Mouse (Mus musculus) MEL (cell line): ENCODE results near the gene E130114P18Rik. TPM values are rescaled to one million over a fixed set of nuclear protein-coding genes. Genes with fewer than 3 reads are reported as not detected.

ENCODE experiments used
- DNase-seq: peaks from one replicate; pipeline ENCODE4 v3.0.0; 2011; ENCODE audit warnings: low read depth, low spot score
- H3K27ac ChIP-seq: 2 replicates; pipeline ENCODE4 v1.5.1; 2012; ENCODE audit warnings: low read depth, mild to moderate bottlenecking, control low read depth, low read length, moderate library complexity; ENCODE audit not compliant: control insufficient read depth
- H3K27me3 ChIP-seq, 2 experiments: fragments of 150-350 bp in 1 of 2; sonication (generic) in 1 of 2; 2 replicates each; pipeline ENCODE4 v1.6.1; 2012; ENCODE audit warnings: low read length in 2 of 2, mild to moderate bottlenecking in 2 of 2, improper control_type of control experiment in 1 of 2, moderate library complexity in 1 of 2; ENCODE audit not compliant: insufficient read depth in 2 of 2, control insufficient read depth in 1 of 2
- H3K36me3 ChIP-seq, 2 experiments: 2 replicates each; pipeline ENCODE4 v1.6.1; 2012 to 2014; ENCODE audit warnings: low read length in 2 of 2, improper control_type of control experiment in 1 of 2, inconsistent platforms in 1 of 2, mild to moderate bottlenecking in 1 of 2; ENCODE audit not compliant: insufficient read depth in 2 of 2, control insufficient read depth in 1 of 2
- H3K4me1 ChIP-seq, 2 experiments: fragments of 150-350 bp in 1 of 2; sonication (generic) in 1 of 2; 2 replicates each; pipeline ENCODE4 v1.6.1; 2012; ENCODE audit warnings: low read length in 2 of 2, improper control_type of control experiment in 1 of 2, mild to moderate bottlenecking in 1 of 2; ENCODE audit not compliant: insufficient read depth in 2 of 2, control insufficient read depth in 1 of 2
- H3K4me3 ChIP-seq, 2 experiments: fragments of 150-350 bp in 1 of 2; sonication (generic) in 1 of 2; 2 replicates each; pipeline ENCODE4 v1.5.1; 2012; ENCODE audit warnings: low read depth in 2 of 2, low read length in 2 of 2, mild to moderate bottlenecking in 2 of 2, moderate library complexity in 2 of 2, control low read depth in 1 of 2, improper control_type of control experiment in 1 of 2; ENCODE audit not compliant: control insufficient read depth in 1 of 2, insufficient read depth in 1 of 2
- H3K79me2 ChIP-seq: 2 replicates; pipeline ENCODE4 v1.6.1; 2012; ENCODE audit warnings: mild to moderate bottlenecking, low read length, moderate library complexity; ENCODE audit not compliant: control insufficient read depth, poor library complexity, insufficient read depth
- H3K9ac ChIP-seq: 2 replicates; pipeline ENCODE4 v1.6.1; 2012; ENCODE audit warnings: low read depth, mild to moderate bottlenecking, control low read depth, low read length, moderate library complexity; ENCODE audit not compliant: control insufficient read depth, poor library complexity, severe bottlenecking
- H3K9me3 ChIP-seq: fragments of 150-350 bp; sonication (generic); replicated peaks from 2 replicates; pipeline ENCODE4 v1.6.1; 2012; ENCODE audit warnings: mild to moderate bottlenecking, low read length, improper control_type of control experiment, moderate library complexity; ENCODE audit not compliant: insufficient read depth
- E2F4 ChIP-seq: IDR thresholded peaks from 2 replicates; pipeline ENCODE4 v1.6.1; 2011; ENCODE audit warnings: low read depth, low read length, improper control_type of control experiment, borderline replicate concordance
- EP300 ChIP-seq, 2 experiments: IDR thresholded peaks; 2 replicates each; pipeline ENCODE4 v1.6.1; 2011; ENCODE audit warnings: improper control_type of control experiment in 2 of 2, low read length in 2 of 2, low read depth in 1 of 2, mild to moderate bottlenecking in 1 of 2
- GATA1 ChIP-seq: IDR thresholded peaks from 2 replicates; pipeline ENCODE4 v1.6.1; 2011; ENCODE audit warnings: low read depth, low read length, improper control_type of control experiment
- HCFC1 ChIP-seq: IDR thresholded peaks from 2 replicates; pipeline ENCODE4 v1.6.1; 2012; ENCODE audit warnings: low read depth, mild to moderate bottlenecking, inconsistent platforms, low read length, improper control_type of control experiment, moderate library complexity
- KAT2A ChIP-seq: conservative IDR thresholded peaks from 2 replicates; pipeline ENCODE4 v1.6.1; 2012; ENCODE audit warnings: low read depth, low read length, improper control_type of control experiment, inconsistent platforms
- MAX ChIP-seq: IDR thresholded peaks from 2 replicates; pipeline ENCODE4 v1.6.1; 2011; ENCODE audit warnings: low read length, improper control_type of control experiment
- MAZ ChIP-seq: IDR thresholded peaks from 2 replicates; pipeline ENCODE4 v1.6.1; 2012; ENCODE audit warnings: low read depth, mild to moderate bottlenecking, inconsistent platforms, low read length, improper control_type of control experiment
- MXI1 ChIP-seq: IDR thresholded peaks from 2 replicates; pipeline ENCODE4 v1.6.1; 2011; ENCODE audit warnings: mild to moderate bottlenecking, low read depth, low read length, improper control_type of control experiment
- MYB ChIP-seq: IDR thresholded peaks from 2 replicates; pipeline ENCODE4 v1.6.1; 2011; ENCODE audit warnings: mild to moderate bottlenecking, low read depth, low read length, improper control_type of control experiment
- MYC ChIP-seq: IDR thresholded peaks from 2 replicates; pipeline ENCODE4 v1.6.1; 2011; ENCODE audit warnings: low read depth, mild to moderate bottlenecking, low read length, improper control_type of control experiment, moderate library complexity
- NELFE ChIP-seq: IDR thresholded peaks from 2 replicates; pipeline ENCODE4 v1.6.1; 2011; ENCODE audit warnings: low read depth, low read length, improper control_type of control experiment
- POLR2A ChIP-seq, 2 experiments: IDR thresholded peaks; 2 replicates each; pipeline ENCODE4 v1.6.1; 2011 to 2012; ENCODE audit warnings: low read length in 2 of 2, mild to moderate bottlenecking in 2 of 2, control low read depth in 1 of 2, improper control_type of control experiment in 1 of 2, low read depth in 1 of 2, moderate library complexity in 1 of 2; ENCODE audit not compliant: control insufficient read depth in 1 of 2, insufficient read depth in 1 of 2, poor library complexity in 1 of 2
- POLR2AphosphoS5 ChIP-seq: IDR thresholded peaks from 2 replicates; pipeline ENCODE4 v1.6.1; 2012; ENCODE audit warnings: low read depth, borderline replicate concordance, mild to moderate bottlenecking, inconsistent platforms, low read length, moderate library complexity, mixed read lengths
- RCOR1 ChIP-seq: IDR thresholded peaks from 2 replicates; pipeline ENCODE4 v1.6.1; 2012; ENCODE audit warnings: low read depth, mild to moderate bottlenecking, inconsistent platforms, low read length, improper control_type of control experiment
- SIN3A ChIP-seq: IDR thresholded peaks from 2 replicates; pipeline ENCODE4 v1.6.1; 2012; ENCODE audit warnings: low read length, improper control_type of control experiment, inconsistent platforms
- TAL1 ChIP-seq: IDR thresholded peaks from 2 replicates; pipeline ENCODE4 v1.6.1; 2012; ENCODE audit warnings: mild to moderate bottlenecking, inconsistent platforms, low read length, moderate library complexity, mixed read lengths
- TBP ChIP-seq: IDR thresholded peaks from 2 replicates; pipeline ENCODE4 v1.8.0; 2011; ENCODE audit warnings: low read depth, low read length, improper control_type of control experiment
- TCF12 ChIP-seq: IDR thresholded peaks from 2 replicates; pipeline ENCODE4 v1.6.1; 2014; ENCODE audit warnings: low read depth, mild to moderate bottlenecking, inconsistent platforms, low read length, improper control_type of control experiment, moderate library complexity
- USF2 ChIP-seq, 2 experiments: IDR thresholded peaks; 2 replicates each; pipeline ENCODE4 v1.6.1; 2011 to 2012; ENCODE audit warnings: improper control_type of control experiment in 2 of 2, low read length in 2 of 2, borderline replicate concordance in 1 of 2, inconsistent platforms in 1 of 2, low read depth in 1 of 2, mild to moderate bottlenecking in 1 of 2; ENCODE audit not compliant: insufficient read depth in 1 of 2
- ZMIZ1 ChIP-seq: IDR thresholded peaks from 2 replicates; pipeline ENCODE4 v1.6.1; 2012; ENCODE audit warnings: low read depth, mild to moderate bottlenecking, inconsistent platforms, low read length, improper control_type of control experiment, moderate library complexity
- polyA plus RNA-seq, 2 experiments: library from polyadenylated mRNA; stranded (reverse) in 1 of 2; unstranded in 1 of 2; fragments of >175 nt in 1 of 2; fragments of >200 nt in 1 of 2; gene quantifications; 2 replicates each; pipeline versions ENCODE4 v1.2.1 to v1.2.4; 2012; ENCODE audit warnings: low replicate concordance in 2 of 2, low read depth in 1 of 2; ENCODE audit not compliant: insufficient read length in 2 of 2, insufficient read depth in 1 of 2, missing spikeins in 1 of 2
- total RNA-seq: library from RNA; depleted of rRNA; stranded (reverse); fragments of 300-350 nt; gene quantifications from 2 replicates; pipeline ENCODE4 v1.2.3, GENCODE M21; 2012; rRNA removed

Gene E130114P18Rik
- total RNA-seq (not detected in 2 replicates), polyA plus RNA-seq (not detected)

DNA sequence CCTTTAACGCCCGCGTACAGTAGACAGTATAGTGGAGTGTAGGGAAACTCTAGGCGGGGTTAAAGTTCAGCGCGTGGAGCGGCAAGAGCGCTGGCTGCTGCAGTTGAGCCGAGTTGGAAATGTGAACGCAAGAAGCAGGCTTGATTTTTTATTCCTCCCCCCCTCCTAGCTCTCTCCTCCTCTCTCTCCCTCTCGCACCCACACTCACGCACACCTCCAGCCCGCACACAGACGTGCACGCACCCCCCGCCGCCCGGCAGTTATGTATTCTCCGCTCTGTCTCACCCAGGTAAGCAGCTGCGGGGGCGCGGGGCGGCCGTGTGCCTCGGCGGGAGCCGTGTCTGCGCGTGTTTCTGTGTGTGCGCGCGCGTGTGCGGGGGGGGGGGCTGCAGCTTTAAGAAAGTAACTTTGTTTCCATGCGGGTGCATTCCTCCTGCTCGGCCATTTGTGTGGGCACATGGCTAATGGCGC is at the start of gene E130114P18Rik:
E130114P18Rik (minus strand) TSS at position 373 of the 471 bp plus-strand sequence.
- Histone ChIP-seq H3K4me3 (peak within 1 kb of the TSS; percentile 74 to 94), H3K27me3 (no peaks in the 10 kb centered on the region), H3K36me3 (peaks cover 3 to 14% of the 10 kb centered on the region in 2 experiments), H3K79me2 (peaks cover 55% of the 10 kb centered on the region), H3K9ac (peak within 1 kb of the TSS; percentile 92), H3K4me1 (peaks cover 5 to 14% of the 10 kb centered on the region in 2 experiments; a peak in 3 of 4 replicates), H3K9me3 (no peaks in the 10 kb centered on the region), H3K27ac (peak within 1 kb of the TSS; percentile 91)
- TF ChIP-seq ZMIZ1 (0 out of 2 replicates have a peak, but pooled peaks have one; percentile 27), USF2 (IDR thresholded peaks at IDR 0.05; ENCODE audit: borderline replicate concordance in 1 of 2, insufficient read depth in 1 of 2, low read depth in 1 of 2, low read length in 2 of 2) (no peak), MAX (peak; percentile 60; the same call in 1 of the 2 replicates), POLR2A (IDR thresholded peaks at IDR 0.05; ENCODE audit: control insufficient read depth in 1 of 2, insufficient read depth in 1 of 2, low read depth in 1 of 2, low read length in 2 of 2, poor library complexity in 1 of 2) (peak in 1 of 2 experiments; percentile 64; a peak in 2 of 4 replicates), E2F4 (no peak), RCOR1 (no peak), MAZ (peak; percentile 77), SIN3A (peak; percentile 37), HCFC1 (peak; percentile 31; the same call in 1 of the 2 replicates), MXI1 (peak; percentile 80), MYC (peak; percentile 54), NELFE (peak; percentile 44), TBP (peak; percentile 62; the same call in 1 of the 2 replicates)
- DNase-seq = peak; percentile 84

DNA sequence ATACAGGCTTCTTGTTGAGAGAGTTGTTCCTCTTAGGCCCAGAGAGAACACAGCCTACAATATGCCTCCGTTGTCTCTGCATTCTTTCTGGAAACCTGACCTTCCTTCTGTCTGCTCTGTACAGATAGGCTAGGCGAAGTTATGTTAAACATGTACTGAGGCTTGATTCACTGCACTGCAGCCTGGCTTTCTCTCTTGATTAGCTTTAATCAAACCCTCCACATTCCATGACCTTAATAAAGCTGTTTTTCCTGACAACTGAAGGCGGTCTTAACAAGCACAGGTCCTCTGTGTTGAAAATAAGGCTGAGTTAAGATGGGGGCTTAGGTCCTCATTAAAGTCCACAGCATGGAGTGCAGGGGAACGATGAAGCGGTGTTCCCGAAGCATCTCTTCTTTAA is 49.2 kb upstream of the E130114P18Rik start:
- Histone ChIP-seq H3K4me3 (no peak overlapping the region), H3K79me2 (peaks cover 59% of the 10 kb centered on the region), H3K9ac (no peak overlapping the region), H3K4me1 (peaks cover 29 to 36% of the 10 kb centered on the region in 2 experiments), H3K9me3 (no peaks in the 10 kb centered on the region), H3K36me3 (peaks cover 18 to 61% of the 10 kb centered on the region in 2 experiments), H3K27me3 (no peaks in the 10 kb centered on the region), H3K27ac (peak overlapping the region; percentile 0; the same call in 1 of the 2 replicates)
- TF ChIP-seq POLR2AphosphoS5 (no peak), GATA1 (peak; percentile 42; the same call in 1 of the 2 replicates), MYB (0 out of 2 replicates have a peak, but pooled peaks have one; percentile 10), EP300 (IDR thresholded peaks at IDR 0.05; ENCODE audit: low read depth in 1 of 2, low read length in 2 of 2) (peak; percentile 55 to 59; a peak in 2 of 4 replicates), TCF12 (peak; percentile 49; the same call in 1 of the 2 replicates), TAL1 (peak; percentile 60), KAT2A (no peak), E2F4 (no peak)
- peak; percentile 60 for DNase-seq
